Mouse (Mus musculus) liver, adult 2 months (tissue): ENCODE measurements around the gene Olfr1174-ps.

ENCODE experiments used
- CTCF ChIP-seq: fragments of 200-500 bp; IDR thresholded peaks from 2 replicates; pipeline ENCODE4 v1.5.1; 2011; ENCODE audit warnings: low read depth, low read length, control low read depth
- POLR2A ChIP-seq: fragments of 200-500 bp; IDR thresholded peaks from 2 replicates; pipeline ENCODE4 v1.6.1; 2011; ENCODE audit warnings: low read length, control low read depth; ENCODE audit not compliant: insufficient read depth; ENCODE audit errors: extremely low read depth

DNA sequence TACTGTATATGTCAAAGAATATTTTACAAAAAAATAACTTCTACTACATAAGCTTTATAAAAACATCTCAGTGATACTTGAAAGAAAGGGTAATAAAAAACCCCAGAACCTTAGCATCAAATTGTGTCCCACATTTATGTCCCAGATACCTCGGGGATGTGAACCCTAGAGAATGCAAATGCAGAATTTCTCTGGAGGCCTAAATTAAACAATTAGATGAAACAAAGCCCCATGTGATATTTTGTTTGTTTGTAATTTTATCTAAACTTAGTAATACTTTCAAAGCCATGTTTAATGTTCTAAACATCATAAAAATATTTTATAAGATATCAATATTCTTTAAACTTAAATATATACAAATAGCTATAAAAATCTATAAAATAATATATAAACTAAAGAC lies 31.5 kb upstream of the Olfr1174-ps start, which contains the start of gene Olfr1177-ps:
- TF ChIP-seq POLR2A (no peak), CTCF (no peak)
